Mouse (Mus musculus) bone marrow, adult 2 months (tissue): ENCODE data around the gene Myo1h.

ENCODE experiments used
- CTCF ChIP-seq: fragments of 200-500 bp; IDR thresholded peaks from 2 replicates; pipeline ENCODE4 v1.5.1; 2011; ENCODE audit warnings: low read length, control low read depth; ENCODE audit not compliant: control insufficient read depth, insufficient read depth
- POLR2A ChIP-seq: fragments of 200-500 bp; IDR thresholded peaks from 2 replicates; pipeline ENCODE4 v1.6.1; 2011; ENCODE audit warnings: low read depth, mild to moderate bottlenecking, control low read depth, low read length, borderline replicate concordance; ENCODE audit not compliant: control insufficient read depth

DNA sequence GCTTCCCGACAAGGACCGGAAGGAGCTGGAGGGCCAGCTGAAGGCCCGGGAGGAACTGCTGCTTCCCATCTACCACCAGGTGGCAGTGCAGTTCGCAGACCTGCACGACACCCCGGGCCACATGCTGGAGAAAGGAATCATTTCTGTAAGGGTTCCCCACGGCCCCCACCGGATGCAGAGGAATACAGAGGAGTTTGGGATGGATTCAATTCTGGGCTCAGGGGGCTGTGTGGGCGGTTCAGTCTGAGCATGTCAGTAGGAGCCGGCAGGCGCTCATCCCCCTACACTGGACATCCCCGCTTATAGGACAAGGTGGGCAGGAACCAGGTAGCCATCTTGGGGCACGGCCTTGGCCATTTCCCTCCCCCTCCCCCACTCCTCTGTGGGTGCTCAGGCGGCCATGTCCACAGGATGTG, 40.8 kb upstream of the Myo1h start:
- TF ChIP-seq CTCF, result peak; percentile 84
- TF ChIP-seq POLR2A, result no peak
